Mouse (Mus musculus) midbrain, embryonic 13.5 days (tissue): ENCODE results near the gene Vmn1r52. TPM values are rescaled to one million over a fixed set of nuclear protein-coding genes. Genes with fewer than 3 reads are reported as not detected.
"Not testable (repeated sequence)": the region's sequence is repeated elsewhere in the genome, so short reads cannot be mapped to it uniquely, and the experiment has no call there.

Source experiments
- ATAC-seq: fragments of 200-750 bp; cut with Nextera tagmentation; 2 replicates; pipeline ENCODE4 v1.8.0; 2017; ENCODE audit warnings: mild to moderate bottlenecking, moderate TSS enrichment, moderate library complexity
- H3K27ac ChIP-seq: fragments of 300-500 bp; sonication (generic); 2 replicates; pipeline ENCODE4 v1.5.1; 2015; ENCODE audit warnings: inconsistent platforms, mild to moderate bottlenecking, moderate library complexity
- H3K27me3 ChIP-seq: fragments of 300-500 bp; sonication (generic); 2 replicates; pipeline ENCODE4 v1.6.1; 2015; ENCODE audit warnings: mild to moderate bottlenecking, inconsistent platforms
- H3K36me3 ChIP-seq: fragments of 300-500 bp; sonication (generic); 2 replicates; pipeline ENCODE4 v1.6.1; 2015; ENCODE audit warnings: mild to moderate bottlenecking, inconsistent platforms
- H3K4me1 ChIP-seq: fragments of 300-500 bp; sonication (generic); replicated peaks from 2 replicates; pipeline ENCODE4 v1.6.1; 2015; ENCODE audit warnings: inconsistent platforms
- H3K4me2 ChIP-seq: fragments of 300-500 bp; sonication (generic); replicated peaks from 2 replicates; pipeline ENCODE4 v1.6.1; 2015; ENCODE audit warnings: moderate library complexity, mild to moderate bottlenecking, inconsistent platforms
- H3K4me3 ChIP-seq: fragments of 300-500 bp; sonication (generic); replicated peaks from 2 replicates; pipeline ENCODE4 v1.5.1; 2015; ENCODE audit warnings: mild to moderate bottlenecking, inconsistent platforms
- H3K9ac ChIP-seq: fragments of 300-500 bp; sonication (generic); replicated peaks from 2 replicates; pipeline ENCODE4 v1.6.1; 2015; ENCODE audit warnings: mild to moderate bottlenecking, inconsistent platforms
- H3K9me3 ChIP-seq: fragments of 300-500 bp; sonication (generic); 2 replicates; pipeline ENCODE4 v1.6.1; 2016; ENCODE audit warnings: mild to moderate bottlenecking, inconsistent platforms
- WGBS: fragments of 180-500 bp; shearing (Covaris S2); methylation state at CpG from one replicate; pipeline ENCODE4 v1.1.7; 2015; 5-methylcytosine and 5-hydroxymethylcytosine counted together
- polyA plus RNA-seq: library from polyadenylated mRNA; unstranded; fragments of >200 nt; fragmentation: Nextera tagmentation; extraction: Ambion mirVana; gene quantifications from 2 replicates; pipeline ENCODE4 v1.2.1, GENCODE M21; 2015

Gene Vmn1r52
- polyA plus RNA-seq: not detected in 2 replicates

GRCm38 (mm10) chr6:90174508-90174907 is at the start of gene Vmn1r52:
TSS of gene Vmn1r52 (plus strand) at chr6:90174808.
- ATAC-seq: no peak
- no peaks in the 10 kb centered on the region for H3K36me3 ChIP-seq
- no peaks in the 10 kb centered on the region for H3K27me3 ChIP-seq
- no peak within 1 kb of the TSS for H3K9ac ChIP-seq
- H3K4me3 ChIP-seq: no peak within 1 kb of the TSS
- H3K4me1 ChIP-seq: no peaks in the 10 kb centered on the region
- no peak within 1 kb of the TSS for H3K4me2 ChIP-seq
- 70% methylated on average over 2 of the region's 2 CpGs for WGBS
- H3K9me3 ChIP-seq: no peaks in the 10 kb centered on the region
- no peak within 1 kb of the TSS for H3K27ac ChIP-seq

GRCm38 (mm10) chr6:90160139-90160538 is 14.5 kb upstream of the Vmn1r52 start:
- no peak for ATAC-seq
- Histone ChIP-seq H3K4me3 (no peak overlapping the region), H3K27ac (no peak overlapping the region), H3K36me3 (no peaks in the 10 kb centered on the region), H3K4me1 (no peaks in the 10 kb centered on the region), H3K27me3 (no peaks in the 10 kb centered on the region), H3K9ac (no peak overlapping the region), H3K9me3 (peaks cover 4% of the 10 kb centered on the region; the same call in 1 of the 2 replicates), H3K4me2 (no peak overlapping the region)
- WGBS: 91% methylated on average over 3 of the region's 3 CpGs

GRCm38 (mm10) chr6:90202493-90202892 is 27.9 kb downstream of the Vmn1r52 start, which contains the start of gene V1ra8:
TSS of gene V1ra8 (plus strand) at chr6:90202793.
- not testable (repeated sequence) for H3K36me3 ChIP-seq, H3K27me3 ChIP-seq, H3K9ac ChIP-seq, H3K4me2 ChIP-seq, H3K4me1 ChIP-seq, H3K9me3 ChIP-seq, H3K27ac ChIP-seq, H3K4me3 ChIP-seq, ATAC-seq
- WGBS: 93% methylated on average over 1 of the region's 2 CpGs

- H3K27ac ChIP-seq: no peak within 1 kb of the TSS
- H3K9me3 ChIP-seq: peaks cover 10% of the 10 kb centered on the region; the same call in 1 of the 2 replicates
- H3K4me3 ChIP-seq: no peak within 1 kb of the TSS
- H3K27me3 ChIP-seq: no peaks in the 10 kb centered on the region
- H3K4me2 ChIP-seq: no peak within 1 kb of the TSS
- H3K9ac ChIP-seq: no peak within 1 kb of the TSS
- no peaks in the 10 kb centered on the region for H3K36me3 ChIP-seq
- WGBS: 86% methylated on average over 1 of the region's 1 CpGs
- no peak for ATAC-seq
- H3K4me1 ChIP-seq: no peaks in the 10 kb centered on the region
Measured at GRCm38 (mm10) chr6:90224338-90224737, 49.7 kb downstream of the Vmn1r52 start, which contains the start of gene Vmn1r53. TSS of gene Vmn1r53 (minus strand) at chr6:90224438.

Other genes with a start within 250 kb of the Vmn1r52 start
- not detected in 2 replicates for gene Vmn1r45, start 234.2 kb upstream of the Vmn1r52 start, polyA plus RNA-seq
- not detected in 2 replicates for gene Vmn1r46, start 205.5 kb upstream of the Vmn1r52 start, polyA plus RNA-seq
- not detected in 2 replicates for gene Vmn1r47, start 158.7 kb upstream of the Vmn1r52 start, polyA plus RNA-seq
- not detected in 2 replicates for gene Vmn1r48, start 138.0 kb upstream of the Vmn1r52 start, polyA plus RNA-seq
- gene Vmn1r49, start 96.3 kb upstream of the Vmn1r52 start, polyA plus RNA-seq: not detected in 2 replicates
- gene Vmn1r50, start 73.4 kb upstream of the Vmn1r52 start, polyA plus RNA-seq: not detected in 2 replicates
- not detected in 2 replicates for gene Vmn1r51, start 52.2 kb upstream of the Vmn1r52 start, polyA plus RNA-seq
- not detected in 2 replicates for gene V1ra8, start 28.0 kb downstream of the Vmn1r52 start, polyA plus RNA-seq
- gene Vmn1r53, start 49.6 kb downstream of the Vmn1r52 start, polyA plus RNA-seq: not detected in 2 replicates
- gene Vmn1r54, start 71.5 kb downstream of the Vmn1r52 start, polyA plus RNA-seq: not detected in 2 replicates
- not detected in 2 replicates for gene BC048671, start 126.4 kb downstream of the Vmn1r52 start, polyA plus RNA-seq
- not detected in 2 replicates for gene Chst13, start 150.4 kb downstream of the Vmn1r52 start, polyA plus RNA-seq
- gene Uroc1, start 158.5 kb downstream of the Vmn1r52 start, polyA plus RNA-seq: not detected in 2 replicates
- 11.0 TPM in 2 replicates for gene Zxdc, start 194.7 kb downstream of the Vmn1r52 start, polyA plus RNA-seq